Mouse (Mus musculus): Measurements from ENCODE around the gene Lias.

Gene Lias

DNA sequence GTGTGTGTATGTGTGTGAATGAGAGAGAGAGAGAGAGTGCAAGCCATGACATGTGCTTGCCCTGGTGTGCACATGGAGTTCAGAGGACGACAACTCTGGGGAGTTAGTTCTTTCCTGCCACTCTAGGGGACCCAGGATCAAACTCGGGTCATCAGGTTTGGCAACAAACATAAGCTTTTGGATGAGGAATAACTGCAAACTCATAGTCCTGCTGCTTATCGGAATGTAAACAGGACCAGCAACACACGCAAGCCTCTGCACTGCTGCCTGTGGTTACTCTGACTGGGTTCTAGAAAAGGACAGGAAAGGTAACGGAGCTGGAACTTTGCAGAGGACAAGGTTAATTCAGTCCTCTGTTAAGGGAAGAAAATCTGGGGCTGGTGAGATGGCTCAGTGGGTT lies 34.0 kb downstream of the Lias start:
- DNase-seq (ENCODE audit: low spot score in 2 of 2): no peak

DNA sequence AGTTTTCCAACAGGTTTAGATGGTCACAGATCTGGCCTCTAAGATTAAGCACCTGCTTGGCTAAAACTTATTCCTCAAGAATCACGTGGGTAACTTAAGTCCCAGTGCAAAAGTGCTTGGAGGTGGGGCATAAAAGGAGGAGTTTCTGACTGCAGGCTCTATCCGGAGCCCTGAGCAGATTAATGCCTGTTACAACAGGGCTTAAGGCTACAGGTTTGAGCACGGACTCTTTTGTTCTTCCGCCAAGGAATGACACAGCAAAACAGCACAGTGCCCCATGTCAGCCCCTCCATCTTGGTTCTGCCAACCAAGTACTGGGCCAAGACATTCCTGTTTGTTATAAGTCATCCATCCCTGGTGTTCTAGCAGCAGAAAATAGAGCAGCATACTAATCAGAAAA lies 37.0 kb downstream of the Lias start:
- no peak for DNase-seq (ENCODE audit: low spot score in 2 of 2)

DNA sequence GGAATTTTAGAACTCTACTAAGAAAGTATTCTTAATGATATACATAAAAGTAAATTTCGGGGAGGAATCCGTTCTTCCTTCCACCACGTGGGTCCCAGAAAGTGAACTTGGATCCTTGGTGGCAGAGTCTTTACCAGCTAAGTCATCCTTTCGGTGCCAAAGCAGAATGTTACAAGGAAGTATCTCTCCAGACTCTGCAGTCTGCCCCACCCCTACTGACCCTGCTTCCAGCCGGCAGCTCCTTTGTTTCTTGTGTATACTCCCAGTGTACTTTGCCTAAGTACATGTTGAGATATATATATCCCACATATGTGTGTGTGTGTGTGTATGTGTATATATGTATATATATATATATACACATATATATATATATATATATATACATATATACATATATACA lies 38.1 kb downstream of the Lias start:
- DNase-seq (ENCODE audit: low spot score in 2 of 2): no peak

DNA sequence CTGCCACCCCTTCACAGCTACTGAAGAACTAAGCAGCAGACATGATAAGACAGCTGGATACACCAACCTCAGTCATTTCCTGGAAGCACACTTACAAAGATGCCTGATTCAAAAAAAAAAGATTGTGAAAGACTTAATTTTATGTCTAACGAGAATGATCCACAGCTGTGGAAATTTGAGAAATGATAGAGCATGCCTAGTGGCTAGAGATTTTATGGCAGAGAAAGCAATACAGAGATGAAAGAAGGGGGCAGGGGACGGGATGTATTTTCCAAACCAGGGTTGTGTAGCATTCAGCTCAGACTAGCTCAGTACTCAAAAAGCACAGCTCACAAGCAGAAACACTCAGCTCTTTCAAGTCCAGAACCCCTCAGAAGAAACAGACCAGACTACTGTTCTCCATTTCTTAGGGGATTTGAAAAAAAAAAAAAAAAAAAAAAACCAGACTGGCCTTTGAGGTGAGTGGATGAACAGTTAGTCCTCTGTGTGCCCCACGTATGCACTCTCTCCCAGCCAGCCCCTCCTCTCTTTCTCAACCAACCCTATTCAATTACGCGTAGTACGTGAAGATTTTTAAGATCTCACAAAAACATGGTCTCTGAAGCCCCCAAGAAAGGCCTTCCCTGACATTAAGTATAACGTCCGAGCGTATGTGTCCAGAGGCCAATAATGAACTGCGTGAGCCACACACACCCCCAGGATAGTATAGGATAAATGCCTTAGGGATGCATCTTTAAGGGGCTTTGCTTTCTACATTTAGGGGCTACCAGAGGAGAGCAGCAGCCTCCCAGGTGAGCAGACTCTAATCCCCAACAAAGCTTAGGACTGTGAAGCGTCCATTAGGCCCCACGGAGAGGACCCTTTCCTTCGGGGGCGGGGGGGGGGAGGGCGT lies 43.4 kb downstream of the Lias start:
- no peak for DNase-seq (ENCODE audit: low spot score in 2 of 2)

DNA sequence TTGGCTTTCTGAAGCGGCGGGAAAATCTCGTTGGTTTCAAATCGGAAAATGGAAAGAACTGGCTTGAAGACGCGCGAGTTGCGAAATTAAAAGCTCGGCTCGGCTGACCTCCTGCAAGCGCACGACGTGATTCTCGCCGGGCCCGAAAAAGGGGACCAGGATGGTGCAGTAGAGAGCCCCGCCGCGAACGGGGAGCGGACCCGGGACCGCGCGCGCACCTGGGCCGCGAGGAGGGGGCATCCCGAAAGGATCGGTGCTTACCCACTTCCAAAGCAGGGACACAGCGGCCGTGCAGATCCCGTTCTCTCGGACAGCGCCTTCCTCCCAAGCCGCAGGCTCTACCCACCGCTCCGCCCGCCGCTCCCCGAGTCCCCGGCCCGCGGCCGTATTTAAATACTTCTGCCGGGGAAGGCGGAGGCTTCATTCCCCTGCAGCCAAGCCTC lies 44.1 kb downstream of the Lias start:
- peak in 1 of 2 experiments; percentile 16 for DNase-seq (ENCODE audit: low spot score in 2 of 2)

DNA sequence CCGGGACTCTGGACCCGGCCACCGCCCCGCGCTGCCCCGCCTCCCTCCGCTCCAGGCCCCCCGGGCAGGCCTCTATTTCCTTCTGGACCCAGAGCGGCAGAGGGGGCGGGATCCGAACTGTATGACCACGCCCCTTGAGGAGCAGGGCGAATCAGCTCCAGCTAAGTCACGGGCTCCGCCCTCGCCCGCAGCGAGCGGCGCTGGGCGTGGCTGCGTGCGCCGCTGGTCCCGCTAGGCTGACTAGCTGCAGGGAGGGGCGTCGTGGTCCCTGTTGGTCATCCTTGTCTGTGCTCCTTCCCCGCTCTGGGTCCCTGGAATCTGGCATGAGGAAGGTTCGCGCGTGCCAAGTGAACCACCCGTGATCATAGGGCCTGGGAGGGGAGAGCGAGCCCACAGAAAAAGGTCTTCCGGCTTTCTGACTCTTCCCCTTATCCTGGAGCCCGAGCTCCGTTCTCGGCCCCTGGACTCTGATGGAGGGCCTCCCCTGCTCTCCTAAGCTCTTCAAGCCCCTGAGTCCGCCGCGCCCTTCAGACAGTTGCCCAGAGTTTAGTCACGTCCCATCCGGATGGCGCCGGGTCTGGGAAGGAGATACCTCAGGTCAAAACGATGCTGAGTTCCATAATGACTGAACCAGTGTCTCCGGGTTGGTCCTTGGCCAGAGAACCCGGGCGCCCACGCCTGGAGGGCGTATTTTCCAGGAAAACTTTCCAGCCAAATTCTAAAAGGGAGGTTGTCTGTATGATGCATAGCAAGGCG lies 44.7 kb downstream of the Lias start, which contains the start of gene Ugdh:
TSS of gene Ugdh (minus strand) at position 144 of the 756 bp plus-strand sequence.
- peak; percentile 83 to 91 for DNase-seq (ENCODE audit: low spot score in 2 of 2)

DNA sequence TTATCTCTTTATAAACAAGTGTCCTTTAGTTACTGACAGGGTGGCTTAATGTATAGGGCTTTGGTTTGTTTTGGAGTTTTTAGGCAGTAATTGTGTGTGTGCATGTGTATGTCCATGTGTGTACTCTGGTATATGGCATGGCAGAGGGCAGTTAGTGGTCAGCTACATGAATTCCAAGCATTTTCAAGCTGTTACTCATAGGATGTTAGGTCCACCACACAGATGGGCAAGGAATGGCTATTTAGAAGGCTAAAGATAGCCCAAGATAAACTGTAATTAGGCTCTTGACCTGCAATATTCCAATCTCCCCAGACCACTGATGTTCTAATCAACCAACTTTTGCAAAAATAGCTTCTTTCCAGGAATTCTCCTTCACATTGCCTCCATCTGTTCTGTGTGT lies 46.7 kb downstream of the Lias start:
- no peak for DNase-seq (ENCODE audit: low spot score in 2 of 2)

DNA sequence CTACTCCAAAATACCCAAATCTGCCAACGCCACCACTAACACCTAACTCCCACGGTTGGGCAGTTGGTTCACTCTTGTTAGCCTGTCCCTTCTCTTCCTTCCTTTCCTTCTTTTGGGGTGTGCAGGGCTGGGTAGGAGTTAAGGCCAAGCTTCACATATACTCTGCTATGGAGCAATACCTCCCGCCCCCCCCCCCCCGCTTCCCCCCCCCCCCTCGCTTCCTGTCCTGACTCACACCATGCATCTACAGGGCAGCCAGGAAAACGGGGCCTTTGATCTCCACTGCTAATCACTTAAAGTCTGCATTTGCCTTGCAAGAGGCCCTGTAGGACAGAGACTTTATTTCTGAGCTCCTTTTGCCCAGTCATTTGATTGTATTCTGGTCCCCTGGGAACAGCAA lies 53.7 kb downstream of the Lias start:
- DNase-seq (ENCODE audit: low spot score in 2 of 2): no peak

DNA sequence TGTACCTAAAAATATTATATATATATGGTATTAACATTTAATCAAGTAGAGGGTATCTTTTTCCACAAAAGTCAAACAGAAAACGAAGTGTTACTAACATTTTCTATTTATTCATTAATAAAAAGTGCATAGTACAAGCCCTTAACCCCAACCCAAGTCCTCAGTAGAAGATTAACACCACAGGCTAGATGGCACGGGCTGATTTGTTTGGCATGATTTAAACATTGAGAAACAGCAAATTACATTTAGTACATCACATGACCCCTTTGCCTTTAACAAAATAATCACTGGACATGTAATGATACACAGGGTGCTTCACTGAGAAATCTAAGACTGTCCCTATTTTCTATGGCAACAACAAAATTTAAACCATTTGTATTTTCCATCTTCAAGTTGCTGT lies 55.5 kb downstream of the Lias start:
- no peak for DNase-seq (ENCODE audit: low spot score in 2 of 2)

DNA sequence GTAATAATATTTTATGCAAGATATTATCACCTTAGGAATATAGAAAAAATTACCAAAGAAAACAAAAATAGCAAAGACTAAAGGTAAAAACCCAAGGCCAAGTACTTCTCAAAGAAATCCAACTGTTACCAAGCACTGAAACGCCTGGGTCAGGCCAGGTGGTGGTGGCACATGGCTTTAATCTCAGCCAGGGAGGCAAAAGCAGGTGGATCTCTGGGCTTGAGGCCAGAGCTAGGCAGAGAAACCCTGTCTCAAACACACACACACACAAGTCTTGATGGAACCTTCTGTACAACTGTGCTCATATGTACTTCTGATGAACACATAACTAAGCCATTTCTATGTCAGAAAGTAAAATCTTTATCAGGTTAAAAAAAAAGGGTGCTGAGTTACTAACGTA lies 56.5 kb downstream of the Lias start:
- no peak for DNase-seq (ENCODE audit: low spot score in 2 of 2)

DNA sequence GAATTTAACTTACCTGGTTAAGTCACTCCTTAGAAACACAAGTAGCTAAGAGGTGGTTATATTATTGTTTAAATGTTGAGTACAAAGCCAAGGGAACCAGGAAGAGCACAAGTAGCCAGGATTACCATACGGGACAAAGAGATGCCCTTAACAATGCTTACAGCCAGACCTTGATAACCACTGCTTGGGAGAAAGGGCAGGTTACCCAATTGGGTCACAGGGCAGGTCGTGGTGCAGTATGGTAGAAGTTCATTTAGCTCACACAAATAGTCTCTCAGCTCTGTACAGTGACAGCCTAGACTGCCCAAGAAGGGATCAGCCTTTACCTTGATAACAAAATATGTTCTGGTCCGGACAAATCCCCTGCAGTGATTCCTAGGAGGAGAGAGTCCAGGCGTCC lies 57.6 kb downstream of the Lias start:
- DNase-seq (ENCODE audit: low spot score in 2 of 2): no peak

DNA sequence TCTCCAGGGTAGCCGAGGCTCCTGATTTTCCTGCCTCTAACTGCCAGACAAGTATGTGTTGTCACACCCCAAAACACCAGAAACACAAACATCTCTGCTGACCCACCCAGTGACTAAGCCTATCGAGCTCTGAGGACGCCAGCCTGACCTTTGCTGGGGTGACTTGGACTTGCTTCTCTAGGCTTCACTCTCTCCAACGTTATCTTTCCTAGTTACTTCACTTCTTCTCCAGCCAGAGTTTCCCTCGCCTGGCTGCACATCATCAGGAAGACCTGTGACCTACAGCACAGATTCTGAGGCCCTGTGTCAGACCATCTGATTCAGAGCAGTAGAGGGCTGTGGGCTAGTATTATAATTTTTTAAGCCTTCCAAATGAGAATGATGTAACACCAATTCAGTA lies 63.5 kb downstream of the Lias start:
- DNase-seq (ENCODE audit: low spot score in 2 of 2): no peak

DNA sequence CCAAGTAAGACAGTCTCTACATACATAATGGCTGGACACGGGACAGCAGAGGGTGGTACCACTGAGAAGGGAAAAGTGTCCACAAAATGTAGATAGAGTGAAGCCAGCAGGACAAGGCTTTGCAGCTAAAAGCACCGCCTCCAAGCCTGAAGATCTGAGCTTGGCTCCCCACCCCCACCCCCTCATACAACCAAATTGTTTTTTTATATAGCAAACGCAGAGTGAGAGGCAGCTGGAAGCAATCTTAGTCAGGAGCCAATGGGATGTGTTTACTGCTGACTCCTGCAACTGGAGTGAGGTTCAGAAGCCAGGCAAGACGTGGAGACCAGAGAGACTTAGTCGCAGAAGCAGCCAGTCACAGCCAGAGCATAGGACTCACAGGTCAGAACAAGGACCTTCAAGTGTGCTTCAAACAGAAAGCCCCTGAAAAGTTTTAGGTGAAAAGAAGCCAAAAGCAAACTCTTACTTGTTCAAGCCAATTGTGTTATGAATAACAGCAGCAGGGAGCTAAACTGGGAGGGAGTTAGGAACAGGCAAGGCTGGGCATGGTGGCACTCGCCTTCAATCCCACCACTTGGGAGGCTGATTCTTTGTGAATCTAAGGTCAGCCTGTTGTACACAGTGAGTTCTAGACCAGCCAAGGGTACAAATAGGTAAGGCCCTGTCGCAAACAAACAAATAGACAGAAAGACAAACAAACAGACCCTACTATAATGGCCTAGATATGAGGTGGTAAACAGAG lies 66.0 kb downstream of the Lias start:
- DNase-seq (ENCODE audit: low spot score in 2 of 2): no peak

DNA sequence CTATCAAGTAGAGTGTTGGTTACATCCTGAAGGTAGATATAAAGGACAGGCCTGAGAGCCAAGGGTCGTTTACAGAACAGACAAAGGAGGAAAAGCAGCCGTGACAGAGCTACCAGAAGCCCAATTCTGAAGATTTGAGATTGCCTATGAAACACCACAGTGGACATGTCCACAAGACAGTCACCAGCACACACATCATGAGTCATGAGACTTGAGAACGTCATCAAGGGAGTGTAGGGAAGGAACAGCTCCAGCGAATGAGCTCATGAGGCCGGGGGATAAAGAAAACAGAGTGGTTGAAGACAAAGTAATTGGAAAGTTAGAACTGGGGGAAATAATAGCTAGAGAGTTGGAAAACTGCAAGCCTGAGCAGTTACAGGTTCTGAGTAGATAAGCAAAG lies 66.5 kb downstream of the Lias start:
- DNase-seq (ENCODE audit: low spot score in 2 of 2): no peak

DNA sequence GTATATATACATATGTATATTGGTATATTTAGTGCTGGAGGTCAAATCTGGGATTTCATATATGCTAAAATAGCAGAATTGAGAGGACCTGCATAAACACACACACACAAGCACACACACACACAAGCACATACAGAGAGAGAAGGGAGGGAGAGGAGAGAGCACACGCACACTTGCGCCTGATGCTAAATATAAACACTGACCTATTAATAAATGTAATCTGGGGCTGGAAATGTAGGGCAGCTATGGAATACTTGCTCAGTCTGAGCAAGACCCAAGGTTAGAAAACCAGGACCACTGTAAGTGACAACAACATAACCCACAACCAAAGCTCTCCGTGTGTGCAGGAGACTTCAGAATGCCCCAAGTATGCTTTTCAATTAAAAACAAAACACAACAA lies 68.2 kb downstream of the Lias start:
- DNase-seq (ENCODE audit: low spot score in 2 of 2): no peak
